Mouse (Mus musculus) spleen, adult 2 months (tissue): Measurements from ENCODE around the gene Sat2. TPM values are rescaled to one million over a fixed set of nuclear protein-coding genes. Genes with fewer than 3 reads are reported as not detected.
"Not testable (repeated sequence)": the region's sequence is repeated elsewhere in the genome, so short reads cannot be mapped to it uniquely, and the experiment has no call there.

Source experiments
- DNase-seq, 2 experiments: peaks; one replicate each; pipeline versions ENCODE4 v3.0.0 to v3.0.0-alpha.2; 2012 to 2021; ENCODE audit warnings: low spot score in 2 of 2, low read depth in 1 of 2
- H3K27ac ChIP-seq: fragments of 200-500 bp; 2 replicates; pipeline ENCODE4 v1.5.1; 2012; ENCODE audit warnings: low read length, inconsistent platforms; ENCODE audit not compliant: insufficient read depth
- H3K27me3 ChIP-seq: fragments of 200-500 bp; 2 replicates; pipeline ENCODE4 v1.6.1; 2012; ENCODE audit warnings: mild to moderate bottlenecking, moderate library complexity, low read length, inconsistent platforms; ENCODE audit not compliant: control insufficient read depth, insufficient read depth
- H3K36me3 ChIP-seq: fragments of 200-500 bp; 2 replicates; pipeline ENCODE4 v1.6.1; 2012; ENCODE audit warnings: mild to moderate bottlenecking, low read length, inconsistent platforms; ENCODE audit not compliant: control insufficient read depth, insufficient read depth
- H3K4me1 ChIP-seq: fragments of 200-500 bp; 2 replicates; pipeline ENCODE4 v1.6.1; 2011; ENCODE audit warnings: inconsistent platforms; ENCODE audit not compliant: control insufficient read depth, insufficient read depth, insufficient read length
- H3K4me3 ChIP-seq: fragments of 200-500 bp; 2 replicates; pipeline ENCODE4 v1.5.1; 2011; ENCODE audit warnings: mild to moderate bottlenecking, inconsistent platforms; ENCODE audit not compliant: insufficient read depth, insufficient read length; ENCODE audit errors: extremely low read depth
- CTCF ChIP-seq: fragments of 200-500 bp; IDR thresholded peaks from 2 replicates; pipeline ENCODE4 v1.5.1; 2011; ENCODE audit warnings: mild to moderate bottlenecking, inconsistent platforms; ENCODE audit not compliant: insufficient read depth, insufficient read length, insufficient replicate concordance; ENCODE audit errors: extremely low read depth
- POLR2A ChIP-seq: fragments of 200-500 bp; IDR thresholded peaks from 2 replicates; pipeline ENCODE4 v1.6.1; 2011; ENCODE audit warnings: low read depth, low read length, inconsistent platforms
- WGBS: fragments of 180-500 bp; shearing (Covaris S2); methylation state at CpG from one replicate; pipeline ENCODE4 v1.1.7; 2018; 5-methylcytosine and 5-hydroxymethylcytosine counted together
- polyA plus RNA-seq: library from polyadenylated mRNA; depleted of rRNA; stranded (reverse); fragments of >200 nt; gene quantifications from 2 replicates; pipeline ENCODE4 v1.2.3, GENCODE M21; 2012

Gene Sat2
- polyA plus RNA-seq, 1 experiment, result 1.1 TPM

GRCm38 (mm10) chr11:69616781-69617180 is 5.0 kb upstream of the Sat2 start:
- H3K36me3 ChIP-seq, result no peaks in the 10 kb centered on the region
- no peak overlapping the region for H3K4me3 ChIP-seq
- H3K4me1 ChIP-seq, result no peaks in the 10 kb centered on the region
- DNase-seq, result no peak
- WGBS, result 59% methylated on average over 10 of the region's 10 CpGs
- H3K27me3 ChIP-seq, result no peaks in the 10 kb centered on the region
- H3K27ac ChIP-seq, result no peak overlapping the region
- no peak for TF ChIP-seq CTCF
- TF ChIP-seq POLR2A, result no peak

- TF ChIP-seq CTCF, result no peak
- TF ChIP-seq POLR2A, result no peak
- Histone ChIP-seq H3K4me1 (no peaks in the 10 kb centered on the region), H3K27me3 (no peaks in the 10 kb centered on the region), H3K27ac (no peak within 1 kb of the TSS), H3K4me3 (no peak within 1 kb of the TSS), H3K36me3 (no peaks in the 10 kb centered on the region)
- DNase-seq, result no peak
- 76% methylated on average over 5 of the region's 5 CpGs for WGBS
Observed at GRCm38 (mm10) chr11:69617805-69618204, 4.0 kb upstream of the Sat2 start, which contains the start of gene Shbg. Gene Shbg (minus strand): TSS chr11:69617905.

GRCm38 (mm10) chr11:69620394-69621081 is 1.3 kb upstream of the Sat2 start:
- WGBS, result 79% methylated on average over 7 of the region's 7 CpGs
- Histone ChIP-seq H3K4me3 (no peak overlapping the region), H3K27ac (no peak overlapping the region), H3K4me1 (no peaks in the 10 kb centered on the region), H3K27me3 (no peaks in the 10 kb centered on the region), H3K36me3 (no peaks in the 10 kb centered on the region)
- DNase-seq, result no peak
- TF ChIP-seq POLR2A (no peak), CTCF (no peak)

- TF ChIP-seq POLR2A, result no peak
- no peak for TF ChIP-seq CTCF
- no peak for DNase-seq
- H3K4me3 ChIP-seq, result no peak overlapping the region
- WGBS, result 55% methylated on average over 6 of the region's 6 CpGs
- H3K4me1 ChIP-seq, result no peaks in the 10 kb centered on the region
- no peaks in the 10 kb centered on the region for H3K27me3 ChIP-seq
- no peak overlapping the region for H3K27ac ChIP-seq
- no peaks in the 10 kb centered on the region for H3K36me3 ChIP-seq
Observed at GRCm38 (mm10) chr11:69622406-69622805, 582 bp downstream of the Sat2 start.

GRCm38 (mm10) chr11:69623006-69623405 is 1.2 kb downstream of the Sat2 start:
- no peaks in the 10 kb centered on the region for H3K27me3 ChIP-seq
- H3K4me3 ChIP-seq, result no peak overlapping the region
- no peak for DNase-seq
- 85% methylated on average over 4 of the region's 4 CpGs for WGBS
- H3K4me1 ChIP-seq, result no peaks in the 10 kb centered on the region
- no peak for TF ChIP-seq CTCF
- no peak for TF ChIP-seq POLR2A
- H3K36me3 ChIP-seq, result no peaks in the 10 kb centered on the region
- no peak overlapping the region for H3K27ac ChIP-seq

GRCm38 (mm10) chr11:69624339-69624738 is 2.5 kb downstream of the Sat2 start:
- H3K4me3 ChIP-seq, H3K27me3 ChIP-seq, H3K36me3 ChIP-seq, H3K4me1 ChIP-seq, DNase-seq, H3K27ac ChIP-seq: not testable (repeated sequence)
- 70% methylated on average over 2 of the region's 2 CpGs for WGBS

GRCm38 (mm10) chr11:69628286-69628685 is 6.5 kb downstream of the Sat2 start:
- WGBS, result 39% methylated on average over 6 of the region's 6 CpGs
- Histone ChIP-seq H3K4me3 (no peak overlapping the region), H3K27me3 (no peaks in the 10 kb centered on the region), H3K4me1 (no peaks in the 10 kb centered on the region), H3K27ac (no peak overlapping the region), H3K36me3 (no peaks in the 10 kb centered on the region)
- TF ChIP-seq POLR2A, result no peak
- TF ChIP-seq CTCF, result peak; percentile 78; the same call in 1 of the 2 replicates
- DNase-seq, result peak; percentile 55 to 71
